ENCODE assay signal across 8 mouse cellular contexts in the genomic region with DNA sequence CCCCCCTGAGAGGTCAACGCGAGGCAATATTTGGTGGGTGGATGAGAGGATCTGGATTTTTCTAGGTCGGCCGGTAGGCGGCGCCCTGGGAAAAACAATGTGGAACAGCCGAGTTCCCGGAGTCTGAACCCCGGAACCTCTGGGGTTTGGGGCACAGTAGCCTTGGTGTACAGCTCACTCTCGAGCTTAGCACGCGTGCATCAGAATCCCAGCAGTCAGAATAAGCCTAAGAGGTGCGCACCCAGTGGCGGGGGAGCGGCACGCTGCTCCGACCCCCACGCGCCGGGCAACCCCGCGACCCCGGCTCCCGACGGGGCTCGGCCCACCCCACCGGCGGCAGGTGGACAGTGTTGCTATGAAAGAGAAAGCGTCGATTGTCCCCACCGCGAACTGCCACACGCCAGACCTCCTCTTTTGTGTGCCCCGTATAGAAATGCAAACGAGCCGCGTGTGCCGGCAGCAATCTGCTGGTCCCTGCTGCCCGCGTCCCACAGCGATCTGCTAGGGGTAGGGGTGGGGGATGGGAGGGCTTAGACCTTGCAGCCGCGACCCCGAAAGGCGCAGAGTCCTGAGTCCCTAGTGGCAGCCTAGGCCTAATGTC. TPM values are rescaled to one million over a fixed set of nuclear protein-coding genes. Genes with fewer than 3 reads are reported as not detected.
A peak's percentile ranks its signal among the peaks of the same experiment; 100 is the strongest.
DNase-seq lines count a peak whose midpoint lies in the region; ATAC-seq lines count a peak whose summit lies in the region.

No protein-coding gene starts in this region.

- H3K27me3 ChIP-seq in hindbrain, embryonic 15.5 days = peaks cover 17% of the 10 kb centered on the region

- H3K9me3 ChIP-seq in hindbrain, embryonic 15.5 days = no peaks in the 10 kb centered on the region

- peak overlapping the region; percentile 100 for H3K4me2 ChIP-seq in hindbrain, embryonic 15.5 days

- DNase-seq in MN1 (ENCODE audit: low spot score) = peak; percentile 84
- DNase-seq in cerebellum, adult 9-11 months = peak; percentile 85
- peak; percentile 63 to 72 for DNase-seq in frontal cortex, postnatal 25 days (ENCODE audit: low spot score in 2 of 2)
- peak; percentile 54 for DNase-seq in left cerebral cortex, adult 11 months (ENCODE audit: low spot score)
- peak; percentile 84 to 91 for DNase-seq in lung, postnatal 4 days
- peak; percentile 60 for DNase-seq in retina, postnatal 7 days (ENCODE audit: low read depth, low spot score)
- DNase-seq in urinary bladder, adult 18-20 months (ENCODE audit: low spot score in 2 of 2) = peak; percentile 76 to 84

- peaks cover 64% of the 10 kb centered on the region for H3K4me1 ChIP-seq in hindbrain, embryonic 15.5 days (replicated peaks)

- H3K4me3 ChIP-seq in hindbrain, embryonic 15.5 days = peak overlapping the region; percentile 55

- H3K36me3 ChIP-seq in hindbrain, embryonic 15.5 days = no peaks in the 10 kb centered on the region

- under 1% methylated on average over 45 of the region's 45 CpGs for WGBS in hindbrain, embryonic 15.5 days

- peak overlapping the region; percentile 70 for H3K9ac ChIP-seq in hindbrain, embryonic 15.5 days

- peak overlapping the region; percentile 87 for H3K27ac ChIP-seq in hindbrain, embryonic 15.5 days (replicated peaks)

- peak; percentile 43 for ATAC-seq in hindbrain, embryonic 15.5 days (ENCODE audit: low FRiP score, low read depth)

RNA-seq across cellular contexts. Expression of a gene that starts 0.8 kb away (rescaled TPM):
- 57.9 and 89.0 TPM in 2 replicates for polyA plus RNA-seq in hindbrain, embryonic 15.5 days (2015; fragmentation: Nextera tagmentation; extraction: Ambion mirVana)

RNA-seq across cellular contexts. Expression of a gene that starts 52.1 kb away (rescaled TPM):
- polyA plus RNA-seq in hindbrain, embryonic 15.5 days (2015; fragmentation: Nextera tagmentation; extraction: Ambion mirVana) = 14.3 and 14.8 TPM in 2 replicates

Comparison
In these comparisons a context has a peak if more than half of its experiments do, and no peak if none do; other contexts are left out.
1. Peak in every context shown above with its lines: DNase-seq, ATAC-seq, H3K4me3 ChIP-seq and H3K27ac ChIP-seq.